Mouse (Mus musculus) C2C12 (cell line): ENCODE data around the gene Inpp5b. TPM values are rescaled to one million over a fixed set of nuclear protein-coding genes. Genes with fewer than 3 reads are reported as not detected.
A peak's percentile ranks its signal among the peaks of the same experiment; 100 is the strongest.

ENCODE experiments used
- H3K27me3 ChIP-seq: one replicate; pipeline ENCODE4 v1.6.1; 2011; ENCODE audit not compliant: control insufficient read depth, insufficient read depth, insufficient read length
- H3K36me3 ChIP-seq: one replicate; pipeline ENCODE4 v1.6.1; 2011; ENCODE audit not compliant: control insufficient read depth, insufficient read depth
- H3K4me3 ChIP-seq: one replicate; pipeline ENCODE4 v1.5.1; 2011; ENCODE audit warnings: mild to moderate bottlenecking, control low read depth; ENCODE audit not compliant: poor library complexity, insufficient read depth, severe bottlenecking
- H3K79me2 ChIP-seq: one replicate; pipeline ENCODE4 v1.6.1; 2011; ENCODE audit not compliant: control insufficient read depth, insufficient read depth
- H3K79me3 ChIP-seq: one replicate; pipeline ENCODE4 v1.6.1; 2011; ENCODE audit warnings: low read depth, control low read depth
- H3ac ChIP-seq: one replicate; pipeline ENCODE3; 2011; ENCODE audit warnings: low read depth; ENCODE audit not compliant: control insufficient read depth, insufficient read length
- CEBPB ChIP-seq: IDR thresholded peaks from one replicate; pipeline ENCODE4 v1.6.1; 2011; ENCODE audit warnings: low read depth, mild to moderate bottlenecking, control low read depth, moderate library complexity
- CTCF ChIP-seq: IDR thresholded peaks from one replicate; pipeline ENCODE4 v1.5.1; 2011; ENCODE audit not compliant: control insufficient read depth, insufficient read depth, insufficient read length
- FOSL1 ChIP-seq: IDR thresholded peaks from one replicate; pipeline ENCODE4 v1.8.0; 2011; ENCODE audit warnings: mild to moderate bottlenecking, low read length; ENCODE audit not compliant: poor library complexity, insufficient read depth, severe bottlenecking
- MAX ChIP-seq: IDR thresholded peaks from one replicate; pipeline ENCODE4 v1.6.1; 2011; ENCODE audit warnings: mild to moderate bottlenecking, control low read depth
- MYOD1 ChIP-seq: IDR thresholded peaks from one replicate; pipeline ENCODE4 v1.6.1; 2011; ENCODE audit warnings: low read depth; ENCODE audit not compliant: control insufficient read depth, insufficient read length
- MYOG ChIP-seq: IDR thresholded peaks from one replicate; pipeline ENCODE4 v1.6.1; 2011; ENCODE audit not compliant: control insufficient read depth, insufficient read length; ENCODE audit errors: extremely low read depth
- USF1 ChIP-seq: IDR thresholded peaks from one replicate; pipeline ENCODE4 v1.6.1; 2011; ENCODE audit warnings: low read depth, mild to moderate bottlenecking, control low read depth, moderate library complexity
- polyA plus RNA-seq: library from polyadenylated mRNA; unstranded; fragments of >200 nt; fragmentation: generic; extraction: Trizol; gene quantifications from one replicate; pipeline ENCODE4 v1.2.1, GENCODE M21; 2012; ENCODE audit warnings: missing spikeins

Gene Inpp5b
- polyA plus RNA-seq, 1 experiment = 13.8 TPM

DNA sequence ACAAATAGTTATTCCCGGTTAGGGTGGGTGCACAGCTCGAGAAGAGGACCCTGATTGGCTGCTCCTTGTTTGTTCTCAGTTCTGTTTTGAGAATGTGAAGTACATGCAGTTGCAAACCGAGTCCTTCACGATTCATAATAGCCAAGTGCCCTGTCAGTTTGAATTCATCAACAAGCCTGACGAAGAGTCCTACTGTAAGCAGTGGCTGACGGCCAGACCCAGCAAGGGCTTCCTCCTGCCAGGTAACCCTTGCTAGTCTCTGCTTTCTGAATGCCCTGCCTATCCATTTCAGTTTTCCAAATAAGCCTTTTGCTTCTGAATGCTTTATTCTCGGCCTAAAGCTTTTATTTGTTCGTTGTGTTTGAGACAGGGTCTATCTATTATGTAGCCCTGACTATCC is 50.5 kb downstream of the Inpp5b start:
- no peaks in the 10 kb centered on the region for H3K79me2 ChIP-seq
- no peak overlapping the region for H3ac ChIP-seq
- peaks cover 23% of the 10 kb centered on the region for H3K36me3 ChIP-seq
- H3K79me3 ChIP-seq = no peaks in the 10 kb centered on the region
- no peak overlapping the region for H3K4me3 ChIP-seq
- TF ChIP-seq MYOD1 (no peak), USF1 (no peak), CEBPB (no peak), MYOG (no peak), FOSL1 (no peak), CTCF (no peak), MAX (no peak)
- no peaks in the 10 kb centered on the region for H3K27me3 ChIP-seq

DNA sequence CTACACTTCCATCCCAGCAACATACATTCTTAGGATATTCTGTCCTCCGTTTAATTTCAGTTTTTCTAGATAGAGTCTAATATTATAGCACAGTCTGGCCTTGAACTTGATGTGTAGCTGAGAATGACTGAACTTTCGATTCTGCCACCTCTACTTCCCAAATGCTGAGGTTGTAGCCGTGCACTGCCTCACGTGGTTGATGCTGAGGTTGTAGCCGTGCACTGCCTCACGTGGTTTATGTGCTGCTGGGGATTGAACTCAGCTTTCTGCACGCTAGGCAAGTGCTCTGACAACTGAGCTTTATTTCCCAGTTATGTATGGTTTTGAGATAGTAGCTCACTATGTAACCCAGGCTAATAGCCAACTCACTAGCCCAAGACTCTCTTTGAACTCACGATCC is 54.5 kb downstream of the Inpp5b start:
- H3K27me3 ChIP-seq = no peaks in the 10 kb centered on the region
- H3K36me3 ChIP-seq = peaks cover 30% of the 10 kb centered on the region
- TF ChIP-seq CEBPB (no peak), MYOG (no peak), MAX (no peak), USF1 (no peak), FOSL1 (no peak), MYOD1 (no peak), CTCF (no peak)
- H3K79me2 ChIP-seq = no peaks in the 10 kb centered on the region
- H3K79me3 ChIP-seq = no peaks in the 10 kb centered on the region
- H3ac ChIP-seq = no peak overlapping the region
- no peak overlapping the region for H3K4me3 ChIP-seq

DNA sequence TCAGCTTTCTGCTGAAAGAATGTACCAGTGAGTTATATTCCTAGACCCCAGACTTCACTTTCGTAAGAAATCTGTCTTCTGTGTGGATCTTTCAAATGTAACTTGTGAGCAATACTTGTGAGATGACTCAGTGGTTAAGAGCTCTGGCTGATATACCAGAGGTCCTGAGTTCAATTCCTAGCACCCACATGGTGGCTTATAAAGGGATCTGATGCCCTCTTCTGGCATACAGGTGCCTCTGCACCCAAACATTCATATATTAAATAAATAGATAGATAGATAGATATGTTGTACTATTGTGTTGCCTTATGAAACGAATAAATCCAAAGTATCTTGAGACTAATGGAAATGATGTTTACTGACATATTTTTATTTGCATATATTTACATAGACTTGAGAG is 55.3 kb downstream of the Inpp5b start:
- Histone ChIP-seq H3K79me3 (no peaks in the 10 kb centered on the region), H3K79me2 (no peaks in the 10 kb centered on the region), H3ac (no peak overlapping the region), H3K36me3 (peaks cover 30% of the 10 kb centered on the region), H3K4me3 (no peak overlapping the region), H3K27me3 (no peaks in the 10 kb centered on the region)
- TF ChIP-seq MYOD1 (no peak), MYOG (no peak), CEBPB (no peak), FOSL1 (no peak), MAX (no peak), USF1 (no peak), CTCF (no peak)

GRCm38 (mm10) chr4:124801552-124802308 is 60.1 kb downstream of the Inpp5b start, which contains the start of gene Mtf1:
TSS of gene Mtf1 (plus strand) at chr4:124802104.
- peak within 1 kb of the TSS; percentile 95 for H3ac ChIP-seq
- peaks cover 28% of the 10 kb centered on the region for H3K79me3 ChIP-seq
- peaks cover 43% of the 10 kb centered on the region for H3K79me2 ChIP-seq
- H3K27me3 ChIP-seq = no peaks in the 10 kb centered on the region
- peak within 1 kb of the TSS; percentile 95 for H3K4me3 ChIP-seq
- no peak for TF ChIP-seq CEBPB
- peak; percentile 42 for TF ChIP-seq CTCF
- peaks cover 36% of the 10 kb centered on the region for H3K36me3 ChIP-seq

DNA sequence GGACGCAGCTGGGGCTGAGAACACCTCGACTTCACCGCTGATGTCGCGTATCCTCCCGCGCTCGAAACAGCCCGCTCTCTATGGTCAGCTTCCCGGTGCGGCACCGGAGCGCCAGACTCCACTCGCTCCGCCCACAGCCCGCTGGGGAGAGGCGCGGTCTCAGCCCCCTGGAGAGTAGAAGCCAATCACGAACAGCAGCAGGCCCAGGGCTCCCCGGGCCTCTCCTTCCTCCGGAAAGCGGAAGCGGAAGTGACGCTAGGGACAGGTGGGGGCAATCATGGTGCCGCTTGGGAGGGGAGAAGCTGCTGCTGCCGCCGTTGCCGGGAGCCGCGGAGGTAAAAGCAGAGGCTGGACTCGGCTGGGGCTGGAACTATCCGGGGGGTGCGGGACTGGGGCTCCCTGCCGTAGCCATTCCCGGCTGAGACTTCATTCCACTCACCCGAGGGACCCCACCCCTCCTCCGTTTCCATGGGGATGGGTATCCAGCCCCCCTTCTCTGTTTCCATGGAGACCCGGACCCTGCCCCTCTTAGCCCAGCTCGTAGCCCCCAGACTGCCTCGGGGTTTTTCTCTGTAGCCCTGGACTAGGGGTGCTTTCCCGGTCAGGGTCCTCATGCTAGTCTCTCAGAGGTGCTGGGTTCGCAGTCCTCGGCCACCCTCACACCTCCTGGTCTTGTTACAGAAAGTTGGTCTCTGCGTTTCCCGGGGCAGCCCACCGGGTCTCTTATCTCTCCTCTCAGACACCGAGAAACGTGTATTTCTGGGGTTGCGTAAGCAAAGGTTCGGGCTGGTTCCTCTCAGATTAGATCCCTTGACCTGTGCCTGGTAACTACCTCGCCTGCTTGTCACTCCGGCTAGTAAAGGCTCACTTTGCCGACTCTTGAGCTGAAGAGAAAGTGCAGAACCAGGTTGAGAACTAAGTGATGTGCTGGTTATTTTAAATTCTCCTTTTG is 60.9 kb downstream of the Inpp5b start:
- peaks cover 37% of the 10 kb centered on the region for H3K36me3 ChIP-seq
- H3K27me3 ChIP-seq = no peaks in the 10 kb centered on the region
- H3K79me2 ChIP-seq = peaks cover 52% of the 10 kb centered on the region
- peak overlapping the region; percentile 95 for H3ac ChIP-seq
- peaks cover 34% of the 10 kb centered on the region for H3K79me3 ChIP-seq
- TF ChIP-seq USF1 (no peak), MAX (peak; percentile 52), MYOD1 (no peak), MYOG (no peak), CEBPB (peak; percentile 35)
- H3K4me3 ChIP-seq = peak overlapping the region; percentile 95
